Mouse (Mus musculus) embryonic facial prominence, embryonic 10.5 days (tissue): ENCODE measurements around the gene Ocrl. TPM values are rescaled to one million over a fixed set of nuclear protein-coding genes. Genes with fewer than 3 reads are reported as not detected.

Experiments
- DNase-seq: peaks from one replicate; pipeline ENCODE4 v3.0.0-alpha.2; 2017; ENCODE audit warnings: low spot score
- H3K27ac ChIP-seq: fragments of 300-500 bp; sonication (generic); replicated peaks from 2 replicates; pipeline ENCODE4 v1.5.1; 2016; ENCODE audit warnings: mild to moderate bottlenecking
- H3K27me3 ChIP-seq: fragments of 300-500 bp; sonication (generic); replicated peaks from 2 replicates; pipeline ENCODE4 v1.6.1; 2016; ENCODE audit warnings: low read depth, mild to moderate bottlenecking; ENCODE audit not compliant: poor library complexity, severe bottlenecking
- H3K36me3 ChIP-seq: fragments of 300-500 bp; sonication (generic); replicated peaks from 2 replicates; pipeline ENCODE4 v1.6.1; 2016; ENCODE audit warnings: mild to moderate bottlenecking, moderate library complexity
- H3K4me1 ChIP-seq: fragments of 300-500 bp; sonication (generic); 2 replicates; pipeline ENCODE4 v1.6.1; 2016
- H3K4me3 ChIP-seq: fragments of 300-500 bp; sonication (generic); 2 replicates; pipeline ENCODE4 v1.5.1; 2016; ENCODE audit warnings: mild to moderate bottlenecking, moderate library complexity
- H3K9me3 ChIP-seq: fragments of 300-500 bp; sonication (generic); 2 replicates; pipeline ENCODE4 v1.6.1; 2016; ENCODE audit warnings: mild to moderate bottlenecking
- WGBS: fragments of 180-500 bp; shearing (Covaris S2); methylation state at CpG from one replicate; pipeline ENCODE4 v1.1.7; 2016; 5-methylcytosine and 5-hydroxymethylcytosine counted together
- polyA plus RNA-seq: library from polyadenylated mRNA; unstranded; fragments of >200 nt; fragmentation: Nextera tagmentation; extraction: Ambion mirVana; gene quantifications from 2 replicates; pipeline ENCODE4 v1.2.1, GENCODE M21; 2016

The Ocrl gene
- polyA plus RNA-seq, 1 experiment from 2014 or later, result 17.1 TPM

DNA sequence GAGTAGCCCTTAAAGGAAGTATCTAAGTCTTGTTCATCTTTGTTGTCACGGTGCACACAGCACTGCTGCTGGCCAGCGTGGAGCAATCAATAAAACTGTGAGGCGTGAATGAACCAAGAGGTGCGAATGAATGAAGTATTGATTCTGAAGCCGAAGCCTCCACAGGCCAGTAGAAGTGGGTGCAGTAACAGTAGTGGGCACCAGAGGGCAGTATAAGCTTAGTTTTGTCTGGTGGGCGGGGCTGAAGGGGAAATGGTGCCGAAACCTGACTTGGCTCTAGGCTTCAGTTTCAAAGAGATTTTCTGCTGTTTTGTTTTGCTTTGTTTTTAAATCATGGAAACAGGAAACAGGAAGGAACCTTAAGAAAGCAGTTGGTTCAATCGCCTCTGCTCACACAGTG lies 80.4 kb downstream of the Ocrl start:
- WGBS, result 17% methylated on average over 8 of the region's 8 CpGs
- Histone ChIP-seq H3K27ac (no peak overlapping the region), H3K4me1 (no peaks in the 10 kb centered on the region), H3K27me3 (peaks cover 9% of the 10 kb centered on the region; the same call in 1 of the 2 replicates), H3K4me3 (no peak overlapping the region), H3K36me3 (no peaks in the 10 kb centered on the region), H3K9me3 (no peaks in the 10 kb centered on the region)
- peak; percentile 71 for DNase-seq

DNA sequence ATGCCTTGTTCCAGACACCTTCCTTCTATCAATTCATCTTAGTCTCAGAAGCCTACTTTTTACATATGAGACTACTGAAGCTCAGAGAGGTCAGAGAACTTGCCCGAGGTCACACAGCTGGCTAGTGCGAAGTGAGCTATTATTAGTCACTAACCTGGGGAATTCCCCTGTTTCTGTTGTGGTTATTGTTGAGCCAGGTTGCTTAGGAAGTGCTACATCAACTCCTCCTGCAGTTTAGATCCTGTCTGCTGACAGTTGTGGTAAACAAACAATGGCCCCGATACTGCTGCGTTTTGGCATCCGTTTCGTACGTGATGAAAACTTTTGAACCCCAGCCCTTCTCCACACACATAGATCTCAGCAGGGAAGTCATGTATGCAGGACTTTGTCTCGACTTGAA lies 86.2 kb downstream of the Ocrl start:
- no peak overlapping the region for H3K27ac ChIP-seq
- H3K36me3 ChIP-seq, result no peaks in the 10 kb centered on the region
- H3K27me3 ChIP-seq, result peaks cover 5% of the 10 kb centered on the region; the same call in 1 of the 2 replicates
- H3K4me3 ChIP-seq, result no peak overlapping the region
- no peak for DNase-seq
- H3K9me3 ChIP-seq, result no peaks in the 10 kb centered on the region
- H3K4me1 ChIP-seq, result no peaks in the 10 kb centered on the region
- 89% methylated on average over 8 of the region's 8 CpGs for WGBS

- no peak overlapping the region for H3K27ac ChIP-seq
- H3K4me3 ChIP-seq, result no peak overlapping the region
- no peaks in the 10 kb centered on the region for H3K27me3 ChIP-seq
- no peaks in the 10 kb centered on the region for H3K36me3 ChIP-seq
- DNase-seq, result no peak
- H3K4me1 ChIP-seq, result peaks cover 2% of the 10 kb centered on the region; the same call in 1 of the 2 replicates
- H3K9me3 ChIP-seq, result no peaks in the 10 kb centered on the region; the same call in 1 of the 2 replicates
- 76% methylated on average over 7 of the region's 7 CpGs for WGBS
These were observed 89.0 kb downstream of the Ocrl start for GRCm38 (mm10) chrX:48001151-48001550.

- no peak for DNase-seq
- no peaks in the 10 kb centered on the region for H3K27me3 ChIP-seq
- WGBS, result 92% methylated on average over 1 of the region's 1 CpGs
- peaks cover 3% of the 10 kb centered on the region; the same call in 1 of the 2 replicates for H3K4me1 ChIP-seq
- H3K4me3 ChIP-seq, result no peak overlapping the region
- no peak overlapping the region for H3K27ac ChIP-seq
- no peaks in the 10 kb centered on the region for H3K36me3 ChIP-seq
- no peaks in the 10 kb centered on the region; the same call in 1 of the 2 replicates for H3K9me3 ChIP-seq
These were observed 92.6 kb downstream of the Ocrl start for GRCm38 (mm10) chrX:48004786-48005185.

- no peak overlapping the region for H3K4me3 ChIP-seq
- H3K9me3 ChIP-seq, result no peaks in the 10 kb centered on the region; the same call in 1 of the 2 replicates
- H3K4me1 ChIP-seq, result peaks cover 3% of the 10 kb centered on the region; the same call in 1 of the 2 replicates
- H3K27me3 ChIP-seq, result no peaks in the 10 kb centered on the region
- H3K36me3 ChIP-seq, result no peaks in the 10 kb centered on the region
- peak; percentile 10 for DNase-seq
- no peak overlapping the region for H3K27ac ChIP-seq
- WGBS, result 61% methylated on average over 8 of the region's 8 CpGs
These were observed 93.9 kb downstream of the Ocrl start for GRCm38 (mm10) chrX:48006062-48006461.

DNA sequence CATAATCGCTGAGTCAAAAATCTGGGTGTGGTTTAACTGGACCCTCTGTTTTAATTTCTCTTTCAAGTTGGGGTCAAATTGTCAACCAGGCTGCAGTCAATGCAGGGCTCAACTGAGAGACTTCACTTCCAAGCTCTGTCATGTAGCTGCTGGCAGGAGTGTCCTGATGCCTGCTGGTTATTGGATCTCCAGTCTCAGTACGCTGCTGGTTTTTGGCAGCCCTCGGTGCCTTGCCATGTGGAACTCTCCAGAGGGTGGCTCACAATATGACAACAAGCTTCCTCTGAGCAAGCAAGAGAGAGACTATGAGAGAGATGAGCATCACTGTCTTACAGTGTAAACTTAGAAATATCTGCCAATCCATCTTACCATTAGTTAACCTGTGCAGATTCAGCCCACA lies 99.5 kb downstream of the Ocrl start:
- WGBS, result 95% methylated on average over 3 of the region's 3 CpGs

More for the DNA sequence above, 99.5 kb downstream of the Ocrl start:
- Histone ChIP-seq H3K27ac (no peak overlapping the region), H3K4me1 (no peaks in the 10 kb centered on the region), H3K27me3 (no peaks in the 10 kb centered on the region), H3K36me3 (no peaks in the 10 kb centered on the region), H3K4me3 (no peak overlapping the region), H3K9me3 (no peaks in the 10 kb centered on the region)
- no peak for DNase-seq

Other genes starting within 250 kb of the Ocrl start
- gene Smarca1, start 19.4 kb upstream of the Ocrl start, polyA plus RNA-seq, result 14.7 and 17.9 TPM in 2 replicates
- 3.8 and 4.2 TPM in 2 replicates for gene Apln, start 122.5 kb downstream of the Ocrl start, polyA plus RNA-seq
- gene Xpnpep2, start 196.3 kb downstream of the Ocrl start, polyA plus RNA-seq, result 1.2 and 1.3 TPM in 2 replicates
- gene Sash3, start 234.0 kb downstream of the Ocrl start, polyA plus RNA-seq, result 1.2 TPM in 2 replicates